Mouse (Mus musculus): ENCODE data around the gene Lrp6.

DNA sequence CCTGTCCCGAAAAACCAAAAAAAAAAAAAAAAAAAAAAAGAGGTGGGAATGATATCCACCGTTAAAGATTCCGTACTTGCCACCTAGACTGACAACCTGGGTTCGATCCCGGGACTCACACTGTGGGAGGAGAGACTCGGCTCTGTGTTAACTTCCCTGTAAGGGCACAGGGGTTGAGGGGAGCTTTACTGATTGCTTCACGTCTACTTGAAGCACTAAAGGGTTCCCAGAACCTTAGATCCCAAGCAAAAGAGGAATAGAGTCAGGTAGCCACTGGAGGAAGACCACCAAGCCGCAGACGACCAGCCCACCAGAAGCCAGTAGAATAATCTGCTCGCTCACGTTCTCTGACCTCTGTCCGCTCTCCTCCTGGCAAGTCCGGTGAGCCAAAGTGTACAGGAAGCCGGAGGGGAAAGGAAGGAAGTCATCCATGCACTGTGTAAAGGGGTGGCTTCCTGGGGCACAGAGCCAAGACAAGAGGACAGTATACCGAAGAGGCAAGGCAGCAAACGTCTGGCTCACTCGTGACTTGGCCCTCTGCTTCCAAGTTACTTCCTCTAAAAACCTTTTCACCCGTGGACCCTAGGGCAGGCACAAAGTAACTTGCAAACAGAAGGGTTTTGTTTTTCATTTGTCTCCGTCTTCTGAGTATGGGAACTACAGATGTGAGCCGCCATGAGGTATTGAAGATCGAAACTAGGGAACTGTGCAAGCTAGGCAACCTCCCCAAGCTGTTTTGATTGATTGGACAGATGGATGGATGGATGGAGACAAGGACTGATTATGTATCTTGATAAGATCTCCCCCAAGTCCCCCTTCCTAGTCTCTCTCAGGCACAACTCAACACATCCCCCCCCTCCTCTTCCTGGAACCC, 28.0 kb upstream of the Lrp6 start:
- TF ChIP-seq POLR2A (IDR thresholded peaks at IDR 0.05; ENCODE audit: borderline replicate concordance, control insufficient read depth, low read depth, low read length) (no peak), CTCF (IDR thresholded peaks at IDR 0.05; ENCODE audit: control insufficient read depth, insufficient read depth, low read length) (no peak)

All from bone marrow, adult 2 months (tissue).